Mouse (Mus musculus) lung, postnatal 0 days (tissue): ENCODE results near the gene Fndc5. TPM values are rescaled to one million over a fixed set of nuclear protein-coding genes. Genes with fewer than 3 reads are reported as not detected.

Experiments used
- ATAC-seq: fragments of 200-750 bp; cut with Nextera tagmentation; 2 replicates; pipeline ENCODE4 v1.8.0; 2017; ENCODE audit warnings: moderate library complexity
- DNase-seq: peaks from one replicate; pipeline ENCODE4 v3.0.0-alpha.2; 2016; ENCODE audit warnings: low spot score
- H3K27ac ChIP-seq: fragments of 300-500 bp; sonication (generic); 2 replicates; pipeline ENCODE4 v1.5.1; 2014; ENCODE audit warnings: antibody characterized with exemption, mild to moderate bottlenecking, low read length, mixed read lengths
- H3K27me3 ChIP-seq: fragments of 300-500 bp; sonication (generic); replicated peaks from 2 replicates; pipeline ENCODE4 v1.6.1; 2014; ENCODE audit warnings: low read length, mixed read lengths; ENCODE audit not compliant: insufficient read depth
- H3K36me3 ChIP-seq: fragments of 300-500 bp; sonication (generic); 2 replicates; pipeline ENCODE4 v1.6.1; 2014; ENCODE audit warnings: low read length, mixed read lengths; ENCODE audit not compliant: insufficient read depth
- H3K4me1 ChIP-seq: fragments of 300-500 bp; sonication (generic); 2 replicates; pipeline ENCODE4 v1.6.1; 2014; ENCODE audit warnings: antibody characterized with exemption, low read depth, low read length, mixed read lengths; ENCODE audit not compliant: insufficient read depth
- H3K4me2 ChIP-seq: fragments of 300-500 bp; sonication (generic); replicated peaks from 2 replicates; pipeline ENCODE4 v1.6.1; 2014; ENCODE audit warnings: low read depth, mild to moderate bottlenecking, low read length, moderate library complexity, mixed read lengths
- H3K4me3 ChIP-seq: fragments of 300-500 bp; sonication (generic); 2 replicates; pipeline ENCODE4 v1.5.1; 2014; ENCODE audit warnings: low read depth, low read length
- H3K9ac ChIP-seq: fragments of 300-500 bp; sonication (generic); replicated peaks from 2 replicates; pipeline ENCODE4 v1.6.1; 2014; ENCODE audit warnings: low read depth, mild to moderate bottlenecking
- H3K9me3 ChIP-seq: fragments of 300-500 bp; sonication (generic); 2 replicates; pipeline ENCODE4 v1.6.1; 2016; ENCODE audit warnings: low read length, mixed read lengths
- CTCF ChIP-seq: IDR thresholded peaks from 2 replicates; pipeline ENCODE4 v1.5.1; 2016; ENCODE audit warnings: antibody characterized with exemption, mild to moderate bottlenecking
- EP300 ChIP-seq: IDR thresholded peaks from 2 replicates; pipeline ENCODE4 v1.6.1; 2016; ENCODE audit warnings: antibody characterized with exemption, mild to moderate bottlenecking, control low read depth
- WGBS: fragments of 180-500 bp; shearing (Covaris S2); extraction: QIAGEN DNeasy Blood & Tissue Kit; methylation state at CpG from one replicate; pipeline ENCODE4 v1.1.7; 2014; 5-methylcytosine and 5-hydroxymethylcytosine counted together
- polyA plus RNA-seq: library from polyadenylated mRNA; unstranded; fragments of >200 nt; fragmentation: Nextera tagmentation; extraction: Ambion mirVana; gene quantifications from 2 replicates; pipeline ENCODE4 v1.2.1, GENCODE M21; 2015

Fndc5 gene
- polyA plus RNA-seq, 1 experiment from 2014 or later: 7.6 TPM

- H3K4me1 ChIP-seq: no peaks in the 10 kb centered on the region
- H3K36me3 ChIP-seq: peaks cover 7% of the 10 kb centered on the region; the same call in 1 of the 2 replicates
- 88% methylated on average over 1 of the region's 1 CpGs for WGBS
- H3K27ac ChIP-seq: no peak overlapping the region
- no peaks in the 10 kb centered on the region for H3K27me3 ChIP-seq
- H3K4me2 ChIP-seq: no peak overlapping the region
- no peak overlapping the region for H3K4me3 ChIP-seq
- H3K9ac ChIP-seq: no peak overlapping the region
- no peaks in the 10 kb centered on the region for H3K9me3 ChIP-seq
- ATAC-seq (no peak), DNase-seq (no peak)
- TF ChIP-seq CTCF (no peak), EP300 (no peak)
Measured at GRCm38 (mm10) chr4:129149321-129149720, 12.5 kb downstream of the Fndc5 start.

GRCm38 (mm10) chr4:129151276-129151811, 14.5 kb downstream of the Fndc5 start:
- Histone ChIP-seq H3K9ac (no peak overlapping the region), H3K36me3 (peaks cover 7% of the 10 kb centered on the region; the same call in 1 of the 2 replicates), H3K4me2 (no peak overlapping the region), H3K4me3 (no peak overlapping the region), H3K27ac (no peak overlapping the region), H3K4me1 (no peaks in the 10 kb centered on the region), H3K27me3 (no peaks in the 10 kb centered on the region), H3K9me3 (no peaks in the 10 kb centered on the region)
- ATAC-seq (no peak), DNase-seq (no peak)
- TF ChIP-seq EP300: no peak
- no peak for TF ChIP-seq CTCF
- WGBS: 72% methylated on average over 4 of the region's 4 CpGs

- no peak for DNase-seq
- Histone ChIP-seq H3K27me3 (no peaks in the 10 kb centered on the region), H3K4me3 (no peak overlapping the region), H3K4me2 (no peak overlapping the region), H3K27ac (no peak overlapping the region), H3K4me1 (no peaks in the 10 kb centered on the region), H3K36me3 (peaks cover under 1% of the 10 kb centered on the region; the same call in 1 of the 2 replicates), H3K9me3 (no peaks in the 10 kb centered on the region), H3K9ac (no peak overlapping the region)
- 48% methylated on average over 5 of the region's 5 CpGs for WGBS
- ATAC-seq: no peak
- TF ChIP-seq CTCF (no peak), EP300 (no peak)
Measured at GRCm38 (mm10) chr4:129157541-129157940, 20.7 kb downstream of the Fndc5 start.

GRCm38 (mm10) chr4:129158549-129158948, 21.8 kb downstream of the Fndc5 start:
- H3K27ac ChIP-seq: no peak overlapping the region
- TF ChIP-seq CTCF (no peak), EP300 (no peak)

GRCm38 (mm10) chr4:129161076-129161475, 24.3 kb downstream of the Fndc5 start:
- Histone ChIP-seq H3K27me3 (no peaks in the 10 kb centered on the region), H3K4me3 (no peak overlapping the region), H3K9ac (no peak overlapping the region), H3K4me2 (no peak overlapping the region), H3K9me3 (no peaks in the 10 kb centered on the region), H3K36me3 (no peaks in the 10 kb centered on the region), H3K4me1 (no peaks in the 10 kb centered on the region), H3K27ac (no peak overlapping the region)
- no peak for TF ChIP-seq EP300
- no peak for TF ChIP-seq CTCF
- ATAC-seq (no peak), DNase-seq (no peak)
- WGBS: 90% methylated on average over 1 of the region's 1 CpGs

More at GRCm38 (mm10) chr4:129158549-129158948, 21.8 kb downstream of the Fndc5 start:
- H3K9me3 ChIP-seq: no peaks in the 10 kb centered on the region
- WGBS: 49% methylated on average over 3 of the region's 3 CpGs
- H3K4me2 ChIP-seq: no peak overlapping the region
- no peaks in the 10 kb centered on the region for H3K27me3 ChIP-seq
- no peak overlapping the region for H3K9ac ChIP-seq
- no peak for DNase-seq
- ATAC-seq: no peak
- no peaks in the 10 kb centered on the region for H3K4me1 ChIP-seq
- H3K36me3 ChIP-seq: no peaks in the 10 kb centered on the region
- H3K4me3 ChIP-seq: no peak overlapping the region

- Histone ChIP-seq H3K4me1 (no peaks in the 10 kb centered on the region), H3K27ac (no peak overlapping the region), H3K9me3 (no peaks in the 10 kb centered on the region), H3K4me3 (no peak overlapping the region), H3K36me3 (no peaks in the 10 kb centered on the region), H3K27me3 (no peaks in the 10 kb centered on the region), H3K4me2 (no peak overlapping the region), H3K9ac (no peak overlapping the region)
- DNase-seq (no peak), ATAC-seq (no peak)
- TF ChIP-seq CTCF (no peak), EP300 (no peak)
- 86% methylated on average over 4 of the region's 4 CpGs for WGBS
Measured at GRCm38 (mm10) chr4:129161581-129162255, 24.9 kb downstream of the Fndc5 start.
